Mouse (Mus musculus) 3T3-L1 (cell line): ENCODE results near the gene E130311K13Rik.

ENCODE experiments used
- DNase-seq: peaks from one replicate; pipeline ENCODE4 v3.0.0-alpha.2; 2015; ENCODE audit warnings: low read depth, low spot score

E130311K13Rik gene

DNA sequence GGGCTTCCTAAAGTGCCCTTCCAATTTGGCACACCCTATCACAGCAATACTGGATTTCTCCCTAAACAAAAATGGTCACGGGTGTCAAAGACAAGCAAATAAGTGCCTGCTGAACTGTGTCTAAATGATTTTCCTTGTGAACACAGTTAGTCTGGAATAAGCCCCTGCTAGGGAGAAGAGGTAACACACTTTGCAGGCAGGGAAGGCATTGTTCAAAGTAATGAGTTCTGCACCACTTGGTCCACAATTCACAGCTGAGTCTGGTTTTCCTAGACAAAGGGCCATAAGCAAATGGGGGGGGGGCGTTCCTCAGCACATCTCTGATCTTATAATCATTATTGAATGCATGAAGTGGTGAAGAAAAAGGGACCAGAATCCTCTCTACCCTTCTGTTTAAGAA is 33.5 kb downstream of the E130311K13Rik start:
- no peak for DNase-seq

DNA sequence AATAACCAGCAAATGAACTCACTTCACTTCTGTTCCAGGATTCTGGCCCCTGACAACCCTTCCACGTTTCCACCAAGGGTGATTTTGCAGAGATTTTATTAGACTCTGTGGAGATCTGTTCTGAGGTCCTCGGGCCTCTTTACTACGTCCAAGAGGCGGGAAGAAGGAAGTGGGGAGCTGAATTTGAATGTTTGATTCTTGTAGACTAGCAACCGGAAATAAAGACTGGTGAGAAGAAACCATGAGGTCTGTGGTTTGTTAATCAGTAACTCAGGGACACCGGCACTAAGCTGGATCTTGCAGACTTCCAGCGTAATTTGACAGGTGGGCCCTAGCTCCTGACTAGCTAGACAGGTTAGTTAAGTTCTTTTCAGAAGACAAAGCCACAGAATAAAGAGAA is 35.6 kb downstream of the E130311K13Rik start:
- DNase-seq, result no peak

DNA sequence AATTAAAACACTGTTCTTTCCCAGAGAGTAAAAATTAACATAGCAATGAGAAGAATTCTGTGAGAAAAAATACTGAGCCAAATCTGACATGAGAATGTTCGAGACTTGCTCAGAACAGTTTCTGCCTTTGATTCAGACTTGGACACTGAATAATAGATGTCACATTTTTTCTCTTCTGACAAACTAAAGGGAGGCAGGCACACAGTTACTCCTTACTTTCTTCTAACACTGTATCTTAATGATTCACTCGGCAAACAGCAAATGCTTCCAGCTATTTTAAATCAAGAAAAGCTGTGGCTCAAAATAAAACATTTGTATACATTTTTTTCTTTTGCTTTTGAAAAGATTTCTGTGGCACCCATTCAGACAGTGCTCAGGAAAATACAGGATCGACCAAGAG is 37.1 kb downstream of the E130311K13Rik start:
- DNase-seq, result no peak

GRCm38 (mm10) chr3:63881065-63881464 is 48.2 kb downstream of the E130311K13Rik start:
- no peak for DNase-seq

DNA sequence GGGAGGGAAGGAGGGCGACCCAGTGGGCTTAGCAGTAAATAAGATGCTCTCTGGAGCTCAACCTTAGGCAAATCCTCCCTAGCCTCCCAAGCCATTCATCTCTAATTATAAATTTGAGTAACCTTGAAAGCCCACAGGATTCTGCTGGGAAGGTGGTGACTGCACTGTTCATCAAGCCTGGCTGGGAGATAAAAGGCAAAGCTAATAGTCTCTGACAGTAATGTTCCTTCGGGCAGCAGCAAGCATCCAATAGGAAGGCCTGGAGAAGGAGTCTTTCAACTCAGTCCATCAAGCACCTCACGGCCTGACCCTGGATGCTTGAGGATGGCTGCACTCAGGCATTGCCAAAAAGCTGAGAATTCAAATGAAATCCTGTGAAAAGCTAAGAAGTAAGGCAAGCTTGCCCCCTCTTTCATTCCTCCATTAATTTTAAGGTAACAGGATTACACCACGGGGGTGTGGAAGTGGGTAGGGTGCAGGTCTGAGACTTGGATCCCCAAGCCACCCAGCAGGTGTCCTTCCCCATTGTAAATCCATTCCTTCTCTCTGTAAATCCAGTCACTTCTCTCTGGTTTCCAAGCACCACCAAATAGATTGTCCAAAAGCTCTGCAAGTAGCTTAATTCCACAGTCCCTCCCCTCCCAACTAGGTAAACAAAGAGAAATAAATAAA is 50.1 kb downstream of the E130311K13Rik start:
- DNase-seq, result no peak

DNA sequence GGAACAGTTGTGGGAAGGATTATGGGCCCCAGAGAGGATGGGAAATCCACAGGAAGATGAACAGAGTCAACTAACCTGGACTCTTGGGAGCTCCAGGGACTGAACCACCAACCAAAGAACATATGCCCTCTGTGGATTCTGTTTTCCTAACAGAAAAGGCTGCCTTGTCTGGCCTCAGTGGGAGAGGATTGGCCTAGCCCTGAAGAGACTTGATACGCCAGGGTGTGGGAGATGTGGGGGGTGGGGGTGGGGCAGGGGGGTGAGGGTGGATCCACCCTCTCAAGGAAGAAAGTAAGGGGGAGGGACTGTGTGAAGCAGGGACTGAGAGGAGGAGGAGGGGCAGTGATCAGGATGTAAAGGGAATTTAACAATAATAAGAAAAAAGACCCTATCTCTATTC is 56.5 kb downstream of the E130311K13Rik start:
- DNase-seq, result no peak

GRCm38 (mm10) chr3:63871249-63871648 is 58.0 kb downstream of the E130311K13Rik start:
- no peak for DNase-seq

DNA sequence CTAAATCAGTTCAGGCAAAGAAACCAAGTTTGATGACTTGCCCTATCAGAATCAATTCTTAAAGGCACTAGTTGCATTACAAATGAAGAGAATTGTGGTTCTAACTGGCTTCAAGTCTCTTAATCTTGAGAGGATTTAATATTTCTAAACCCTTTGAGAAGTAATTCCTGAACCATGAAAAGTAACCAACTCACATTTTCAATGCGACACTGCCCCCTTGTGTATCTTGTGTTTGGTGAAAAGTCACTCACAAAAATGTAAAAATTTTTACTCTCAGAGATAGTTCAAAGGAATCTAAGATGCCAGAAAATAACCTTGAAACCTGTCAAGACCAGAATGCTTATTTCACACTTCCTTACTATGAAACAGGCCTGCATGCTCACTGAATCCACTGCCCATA is 61.0 kb downstream of the E130311K13Rik start:
- DNase-seq, result peak; percentile 75

DNA sequence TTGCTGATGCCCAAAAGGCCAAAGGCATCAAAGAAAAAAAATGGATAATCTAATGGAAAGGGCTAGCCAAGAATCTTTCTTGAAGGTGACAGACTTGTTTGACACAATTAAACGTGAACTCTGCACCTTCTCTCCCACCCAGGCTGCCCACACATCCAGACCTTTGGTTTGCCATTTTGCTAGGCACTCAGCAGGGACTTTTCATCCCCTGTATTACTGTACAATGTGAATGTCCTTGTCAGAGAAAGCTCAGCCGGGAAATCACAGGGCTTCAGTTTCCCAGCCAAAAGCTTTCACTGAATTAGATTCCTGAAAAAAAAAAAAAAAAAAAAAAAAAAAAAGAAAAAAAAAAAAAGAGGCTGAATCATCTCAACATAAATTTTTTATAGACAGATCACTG is 64.2 kb downstream of the E130311K13Rik start:
- no peak for DNase-seq
